Mouse (Mus musculus) heart, embryonic 11.5 days (tissue): ENCODE measurements at regions not wholly inside any gene's neighbourhood (a gene's known extent, or its start where the extent isn't known, plus 50 kb on each side); places are given as distances from the start of the nearest gene placed in this dataset.

Source experiments
- ATAC-seq: fragments of 200-750 bp; cut with Nextera tagmentation; replicated peaks from 2 replicates; pipeline ENCODE4 v1.8.0; 2017; ENCODE audit warnings: moderate library complexity; ENCODE audit not compliant: insufficient number of reproducible peaks, low FRiP score, low TSS enrichment
- H3K27ac ChIP-seq: fragments of 300-500 bp; sonication (generic); 2 replicates; pipeline ENCODE4 v1.5.1; 2014; ENCODE audit warnings: mild to moderate bottlenecking, low read depth, low read length
- H3K27me3 ChIP-seq: fragments of 300-500 bp; sonication (generic); 2 replicates; pipeline ENCODE4 v1.6.1; 2014; ENCODE audit warnings: mild to moderate bottlenecking, low read length, mixed read lengths; ENCODE audit not compliant: control insufficient read depth, insufficient read depth
- H3K36me3 ChIP-seq: fragments of 300-500 bp; sonication (generic); 2 replicates; pipeline ENCODE4 v1.6.1; 2014; ENCODE audit warnings: mild to moderate bottlenecking, low read length, moderate library complexity, mixed read lengths; ENCODE audit not compliant: control insufficient read depth, insufficient read depth
- H3K4me1 ChIP-seq: fragments of 300-500 bp; sonication (generic); 2 replicates; pipeline ENCODE4 v1.6.1; 2014; ENCODE audit warnings: low read length; ENCODE audit not compliant: control insufficient read depth, insufficient read depth
- H3K4me2 ChIP-seq: fragments of 300-500 bp; sonication (generic); 2 replicates; pipeline ENCODE4 v1.6.1; 2014; ENCODE audit warnings: mild to moderate bottlenecking, moderate library complexity
- H3K4me3 ChIP-seq: fragments of 300-500 bp; sonication (generic); 2 replicates; pipeline ENCODE4 v1.5.1; 2014; ENCODE audit warnings: low read depth, low read length
- H3K9ac ChIP-seq: fragments of 300-500 bp; sonication (generic); 2 replicates; pipeline ENCODE4 v1.6.1; 2014; ENCODE audit warnings: mild to moderate bottlenecking, low read depth, low read length, moderate library complexity
- H3K9me3 ChIP-seq: fragments of 300-500 bp; sonication (generic); replicated peaks from 2 replicates; pipeline ENCODE4 v1.6.1; 2016; ENCODE audit warnings: low read length; ENCODE audit not compliant: control insufficient read depth

GRCm38 (mm10) chr2:148493281-148493680 lies 49.9 kb upstream of the Cd93 start:
- H3K36me3 ChIP-seq = no peaks in the 10 kb centered on the region
- H3K4me1 ChIP-seq = peaks cover 6% of the 10 kb centered on the region; the same call in 1 of the 2 replicates
- no peak overlapping the region for H3K4me3 ChIP-seq
- ATAC-seq = no peak
- H3K9me3 ChIP-seq = no peaks in the 10 kb centered on the region
- no peaks in the 10 kb centered on the region for H3K27me3 ChIP-seq
- no peak overlapping the region for H3K27ac ChIP-seq
- no peak overlapping the region for H3K9ac ChIP-seq
- no peak overlapping the region for H3K4me2 ChIP-seq
